Mouse (Mus musculus) bone marrow macrophage, adult 2 months (primary cell): ENCODE data around the gene Ncl.

Experiments
- CTCF ChIP-seq: IDR thresholded peaks from 2 replicates; pipeline ENCODE4 v1.5.1; 2012; ENCODE audit warnings: low read depth, mild to moderate bottlenecking, low read length, moderate library complexity
- POLR2A ChIP-seq: IDR thresholded peaks from 2 replicates; pipeline ENCODE4 v1.6.1; 2012; ENCODE audit warnings: mild to moderate bottlenecking, low read depth, low read length, borderline replicate concordance

GRCm38 (mm10) chr1:86309270-86309833, 49.8 kb downstream of the Ncl start:
- no peak for TF ChIP-seq POLR2A
- TF ChIP-seq CTCF, result no peak
